Mouse (Mus musculus) embryonic facial prominence, embryonic 14.5 days (tissue): ENCODE results near the gene Ice2. TPM values are rescaled to one million over a fixed set of nuclear protein-coding genes. Genes with fewer than 3 reads are reported as not detected.

Experiments
- ATAC-seq: fragments of 200-750 bp; cut with Nextera tagmentation; 2 replicates; pipeline ENCODE4 v1.8.0; 2017; ENCODE audit warnings: low read depth, moderate number of reproducible peaks, moderate TSS enrichment
- DNase-seq: peaks from one replicate; pipeline ENCODE4 v3.0.0-alpha.2; 2015; ENCODE audit warnings: low spot score
- H3K27ac ChIP-seq: fragments of 300-500 bp; sonication (generic); replicated peaks from 2 replicates; pipeline ENCODE4 v1.5.1; 2014; ENCODE audit warnings: low read depth, mild to moderate bottlenecking, low read length, moderate library complexity
- H3K27me3 ChIP-seq: fragments of 300-500 bp; sonication (generic); replicated peaks from 2 replicates; pipeline ENCODE4 v1.6.1; 2014; ENCODE audit warnings: low read length; ENCODE audit not compliant: control insufficient read depth, insufficient read depth
- H3K36me3 ChIP-seq: fragments of 300-500 bp; sonication (generic); 2 replicates; pipeline ENCODE4 v1.6.1; 2014; ENCODE audit warnings: low read length, mixed read lengths; ENCODE audit not compliant: control insufficient read depth, insufficient read depth
- H3K4me1 ChIP-seq: fragments of 300-500 bp; sonication (generic); 2 replicates; pipeline ENCODE4 v1.6.1; 2014; ENCODE audit warnings: antibody characterized with exemption, low read length; ENCODE audit not compliant: control insufficient read depth, insufficient read depth
- H3K4me2 ChIP-seq: fragments of 300-500 bp; sonication (generic); 2 replicates; pipeline ENCODE4 v1.6.1; 2014; ENCODE audit warnings: low read depth, mild to moderate bottlenecking, low read length, moderate library complexity, mixed read lengths
- H3K4me3 ChIP-seq: fragments of 300-500 bp; sonication (generic); 2 replicates; pipeline ENCODE4 v1.5.1; 2014; ENCODE audit warnings: low read depth, mild to moderate bottlenecking, low read length
- H3K9ac ChIP-seq: fragments of 300-500 bp; sonication (generic); 2 replicates; pipeline ENCODE4 v1.6.1; 2014; ENCODE audit warnings: low read depth, mild to moderate bottlenecking, low read length, moderate library complexity, mixed read lengths
- H3K9me3 ChIP-seq: fragments of 300-500 bp; sonication (generic); 2 replicates; pipeline ENCODE4 v1.6.1; 2016; ENCODE audit warnings: low read length; ENCODE audit not compliant: control insufficient read depth
- WGBS: fragments of 180-500 bp; shearing (Covaris S2); extraction: QIAGEN DNeasy Blood & Tissue Kit; methylation state at CpG from one replicate; pipeline ENCODE4 v1.1.7; 2014; 5-methylcytosine and 5-hydroxymethylcytosine counted together
- polyA plus RNA-seq: library from polyadenylated mRNA; unstranded; fragments of >200 nt; fragmentation: Nextera tagmentation; extraction: Ambion mirVana; gene quantifications from 2 replicates; pipeline ENCODE4 v1.2.1, GENCODE M21; 2014

Ice2 gene
- polyA plus RNA-seq, 1 experiment from 2014 or later, result 17.4 TPM

DNA sequence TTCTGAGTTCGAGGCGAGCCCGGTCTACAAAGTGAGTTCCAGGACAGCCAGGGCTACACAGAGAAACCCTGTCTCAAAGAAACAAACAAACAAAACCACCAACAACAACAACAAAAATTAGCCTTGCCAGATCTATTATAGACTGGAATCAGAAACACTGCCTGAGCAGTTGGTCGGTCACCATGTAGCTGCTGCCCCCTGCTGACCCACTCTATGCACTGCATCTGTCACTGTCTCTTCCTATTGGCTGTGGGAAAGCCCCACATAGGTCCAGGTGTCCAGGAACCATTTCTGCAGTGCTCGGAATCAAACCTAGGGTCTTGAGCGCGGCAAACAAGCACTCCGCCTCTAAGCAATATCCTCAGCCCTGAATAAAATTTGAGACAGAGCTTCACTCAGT lies 29.6 kb upstream of the Ice2 start:
- no peak overlapping the region for H3K27ac ChIP-seq
- ATAC-seq, result no peak
- no peaks in the 10 kb centered on the region for H3K4me1 ChIP-seq
- H3K9ac ChIP-seq, result no peak overlapping the region
- H3K4me2 ChIP-seq, result no peak overlapping the region
- H3K4me3 ChIP-seq, result no peak overlapping the region
- no peaks in the 10 kb centered on the region for H3K9me3 ChIP-seq
- DNase-seq, result no peak
- H3K27me3 ChIP-seq, result no peaks in the 10 kb centered on the region
- H3K36me3 ChIP-seq, result peaks cover 16% of the 10 kb centered on the region; the same call in 1 of the 2 replicates
- WGBS, result 72% methylated on average over 8 of the region's 8 CpGs

DNA sequence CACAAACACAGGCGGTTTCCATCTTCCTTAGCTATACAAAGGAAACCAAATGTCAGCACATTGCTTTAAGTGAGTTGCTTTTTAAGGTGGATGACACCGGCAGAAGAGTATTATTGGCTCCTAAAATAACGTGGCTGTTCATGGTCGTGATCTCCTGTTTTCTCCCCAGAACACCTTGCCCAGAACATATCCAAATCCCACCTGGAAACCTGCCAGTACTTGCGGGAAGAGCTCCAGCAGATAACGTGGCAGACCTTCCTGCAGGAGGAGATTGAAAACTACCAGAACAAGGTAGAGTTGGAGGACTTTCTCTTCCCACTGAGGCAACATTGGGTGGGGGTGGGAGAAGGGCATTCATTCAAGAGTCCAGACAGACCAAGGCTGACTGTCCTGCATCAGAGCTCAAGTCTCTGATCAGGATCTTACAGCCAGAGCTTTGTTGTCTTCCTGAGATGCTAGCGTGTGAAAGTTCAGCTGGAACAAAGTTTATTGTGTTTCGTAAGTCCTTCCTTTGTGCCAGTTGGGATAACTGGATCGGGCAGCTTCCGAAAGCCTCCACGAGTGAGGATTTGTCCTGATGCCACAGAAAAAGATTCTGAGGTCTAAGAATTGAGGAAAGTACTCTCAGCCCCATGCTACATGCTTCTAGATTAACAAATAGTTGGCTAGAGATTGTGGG lies 26.5 kb upstream of the Ice2 start:
- no peak for DNase-seq
- Histone ChIP-seq H3K9me3 (no peaks in the 10 kb centered on the region), H3K27me3 (no peaks in the 10 kb centered on the region), H3K4me3 (no peak overlapping the region), H3K4me2 (no peak overlapping the region), H3K27ac (no peak overlapping the region), H3K36me3 (peaks cover 28% of the 10 kb centered on the region), H3K9ac (no peak overlapping the region), H3K4me1 (no peaks in the 10 kb centered on the region)
- 75% methylated on average over 11 of the region's 11 CpGs for WGBS
- no peak for ATAC-seq

DNA sequence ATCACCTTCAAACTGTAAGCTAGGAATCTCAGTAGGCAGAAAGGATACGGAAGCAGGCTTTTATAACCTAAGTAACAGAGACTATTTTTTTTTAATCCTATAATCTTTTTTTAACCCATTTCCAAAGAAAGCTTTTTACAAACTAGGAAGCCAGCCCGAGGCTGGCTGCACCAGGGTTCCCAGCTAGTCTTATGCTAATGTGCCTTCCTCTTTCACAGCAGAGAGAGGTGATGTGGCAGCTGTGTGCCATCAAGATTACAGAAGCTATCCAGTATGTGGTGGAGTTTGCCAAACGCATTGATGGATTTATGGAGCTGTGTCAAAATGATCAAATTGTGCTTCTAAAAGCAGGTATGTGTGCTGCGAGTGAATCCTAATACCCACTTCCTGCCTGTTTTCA lies 24.8 kb upstream of the Ice2 start:
- no peak for ATAC-seq
- Histone ChIP-seq H3K4me1 (no peaks in the 10 kb centered on the region), H3K27ac (no peak overlapping the region), H3K9ac (no peak overlapping the region), H3K4me2 (no peak overlapping the region), H3K27me3 (no peaks in the 10 kb centered on the region), H3K9me3 (no peaks in the 10 kb centered on the region), H3K36me3 (peaks cover 42% of the 10 kb centered on the region), H3K4me3 (no peak overlapping the region)
- DNase-seq, result no peak
- WGBS, result 49% methylated on average over 4 of the region's 4 CpGs

GRCm38 (mm10) chr9:69376982-69377653 lies 20.6 kb upstream of the Ice2 start:
- H3K9me3 ChIP-seq, result no peaks in the 10 kb centered on the region
- no peak for DNase-seq

DNA sequence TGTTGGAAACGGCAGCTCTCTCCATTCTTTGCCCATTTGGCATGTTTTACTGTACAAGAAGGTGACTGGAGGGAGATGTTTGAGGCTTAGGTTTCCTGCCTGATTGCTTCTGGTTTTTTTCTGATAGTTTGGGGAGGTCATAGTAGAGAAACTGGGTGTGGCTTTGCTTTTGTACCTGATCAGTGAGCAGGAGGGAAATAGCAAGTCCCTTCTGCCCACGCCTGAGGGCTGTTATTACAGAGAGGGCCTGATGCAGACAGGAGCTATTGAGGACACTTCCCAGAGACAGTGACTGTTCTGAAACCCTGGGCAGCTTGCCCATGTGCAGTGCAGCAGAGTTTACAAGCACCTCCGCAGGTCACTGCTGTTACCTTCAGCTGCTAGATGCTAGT lies 20.1 kb upstream of the Ice2 start:
- peaks cover 52% of the 10 kb centered on the region for H3K36me3 ChIP-seq
- H3K9me3 ChIP-seq, result no peaks in the 10 kb centered on the region
- no peak overlapping the region for H3K4me3 ChIP-seq
- H3K4me2 ChIP-seq, result no peak overlapping the region
- H3K9ac ChIP-seq, result no peak overlapping the region
- 85% methylated on average over 3 of the region's 3 CpGs for WGBS
- no peaks in the 10 kb centered on the region for H3K27me3 ChIP-seq
- no peak for ATAC-seq
- H3K4me1 ChIP-seq, result no peaks in the 10 kb centered on the region
- no peak for DNase-seq
- no peak overlapping the region for H3K27ac ChIP-seq

More at GRCm38 (mm10) chr9:69376982-69377653, 20.6 kb upstream of the Ice2 start:
- Histone ChIP-seq H3K27ac (no peak overlapping the region), H3K4me1 (no peaks in the 10 kb centered on the region), H3K27me3 (no peaks in the 10 kb centered on the region), H3K4me2 (no peak overlapping the region), H3K9ac (no peak overlapping the region), H3K36me3 (peaks cover 52% of the 10 kb centered on the region), H3K4me3 (no peak overlapping the region)
- no peak for ATAC-seq
- WGBS, result 81% methylated on average over 4 of the region's 4 CpGs

DNA sequence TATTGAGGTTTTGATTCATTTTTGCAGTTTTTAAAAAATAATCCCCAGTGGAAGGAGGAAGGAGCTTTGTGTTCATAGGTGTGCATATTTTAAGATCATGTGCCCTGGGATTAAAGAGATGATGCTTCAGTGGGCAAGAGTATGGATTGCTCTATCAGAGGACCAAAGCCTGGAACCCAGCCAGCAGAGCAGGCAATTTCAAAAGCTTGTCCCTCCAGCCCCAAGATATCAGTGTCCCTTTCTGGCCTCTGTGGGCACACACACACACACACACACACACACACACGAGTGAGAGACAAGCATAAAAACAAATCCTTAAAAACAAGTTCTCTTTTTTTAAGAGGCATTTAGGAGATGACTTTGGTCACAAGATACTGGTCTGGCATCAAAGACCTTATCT lies 17.2 kb upstream of the Ice2 start:
- Histone ChIP-seq H3K4me1 (no peaks in the 10 kb centered on the region), H3K9ac (no peak overlapping the region), H3K9me3 (no peaks in the 10 kb centered on the region), H3K27ac (no peak overlapping the region), H3K4me2 (no peak overlapping the region), H3K36me3 (peaks cover 33% of the 10 kb centered on the region), H3K4me3 (no peak overlapping the region), H3K27me3 (no peaks in the 10 kb centered on the region)
- no peak for ATAC-seq
- 73% methylated on average over 1 of the region's 1 CpGs for WGBS
- DNase-seq, result no peak

GRCm38 (mm10) chr9:69381741-69382140 lies 16.0 kb upstream of the Ice2 start:
- Histone ChIP-seq H3K4me2 (no peak overlapping the region), H3K9ac (no peak overlapping the region), H3K36me3 (peaks cover 22% of the 10 kb centered on the region), H3K4me3 (no peak overlapping the region), H3K4me1 (no peaks in the 10 kb centered on the region), H3K9me3 (no peaks in the 10 kb centered on the region), H3K27ac (no peak overlapping the region), H3K27me3 (no peaks in the 10 kb centered on the region)
- 48% methylated on average over 7 of the region's 7 CpGs for whole genome bisulfite sequencing
- DNase-seq (no peak), ATAC-seq (no peak)

- WGBS, result 82% methylated on average over 17 of the region's 17 CpGs
- Histone ChIP-seq H3K27ac (no peak overlapping the region), H3K4me3 (no peak overlapping the region), H3K4me1 (no peaks in the 10 kb centered on the region), H3K4me2 (no peak overlapping the region), H3K36me3 (no peaks in the 10 kb centered on the region), H3K9me3 (no peaks in the 10 kb centered on the region), H3K9ac (no peak overlapping the region), H3K27me3 (no peaks in the 10 kb centered on the region)
- ATAC-seq, result no peak
- no peak for DNase-seq
These were observed 13.2 kb upstream of the Ice2 start for GRCm38 (mm10) chr9:69384475-69384874.

DNA sequence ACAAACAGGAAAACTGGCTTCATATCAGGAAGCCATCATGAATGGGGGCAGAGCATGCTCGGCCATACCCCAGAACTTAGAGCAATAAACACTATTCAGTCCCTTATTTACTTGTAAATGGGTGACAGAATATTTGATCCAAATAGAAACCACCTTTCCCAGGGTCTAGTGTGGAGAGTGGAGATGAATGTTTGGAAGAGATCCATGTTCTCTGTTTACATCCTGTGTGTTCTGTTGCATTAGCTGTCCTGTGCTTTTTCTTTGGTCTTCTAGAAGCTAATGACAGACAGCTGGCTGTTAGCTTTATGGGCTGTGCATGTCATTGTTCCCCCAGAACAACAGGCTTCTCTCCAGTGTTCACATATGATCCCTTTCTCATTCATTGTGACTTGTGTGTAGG lies 12.8 kb upstream of the Ice2 start:
- no peak for DNase-seq
- Histone ChIP-seq H3K27ac (no peak overlapping the region), H3K4me1 (no peaks in the 10 kb centered on the region), H3K4me2 (no peak overlapping the region), H3K4me3 (no peak overlapping the region), H3K27me3 (no peaks in the 10 kb centered on the region), H3K36me3 (no peaks in the 10 kb centered on the region), H3K9me3 (no peaks in the 10 kb centered on the region), H3K9ac (no peak overlapping the region)
- WGBS, result 58% methylated on average over 1 of the region's 1 CpGs
- ATAC-seq, result no peak
